Mouse (Mus musculus) kidney, embryonic 16.5 days (tissue): ENCODE data around the gene Ccdc84. TPM values are rescaled to one million over a fixed set of nuclear protein-coding genes. Genes with fewer than 3 reads are reported as not detected.
A peak's percentile ranks its signal among the peaks of the same experiment; 100 is the strongest.

Experiments
- ATAC-seq: fragments of 200-750 bp; cut with Nextera tagmentation; 2 replicates; pipeline ENCODE4 v1.8.0; 2017; ENCODE audit warnings: moderate TSS enrichment; ENCODE audit not compliant: low FRiP score, low TSS enrichment
- H3K27ac ChIP-seq: fragments of 300-500 bp; sonication (generic); 2 replicates; pipeline ENCODE4 v1.5.1; 2014; ENCODE audit warnings: low read length
- H3K27me3 ChIP-seq: fragments of 300-500 bp; sonication (generic); 2 replicates; pipeline ENCODE4 v1.6.1; 2014; ENCODE audit warnings: low read length, control low read depth, mixed read lengths; ENCODE audit not compliant: insufficient read depth
- H3K36me3 ChIP-seq: fragments of 300-500 bp; sonication (generic); 2 replicates; pipeline ENCODE4 v1.6.1; 2014; ENCODE audit warnings: low read length, control low read depth, mixed read lengths; ENCODE audit not compliant: insufficient read depth
- H3K4me1 ChIP-seq: fragments of 300-500 bp; sonication (generic); 2 replicates; pipeline ENCODE4 v1.6.1; 2014; ENCODE audit warnings: low read length, control low read depth, mixed read lengths; ENCODE audit not compliant: insufficient read depth
- H3K4me2 ChIP-seq: fragments of 300-500 bp; sonication (generic); replicated peaks from 2 replicates; pipeline ENCODE4 v1.6.1; 2014; ENCODE audit warnings: low read depth, low read length
- H3K4me3 ChIP-seq: fragments of 300-500 bp; sonication (generic); 2 replicates; pipeline ENCODE4 v1.5.1; 2014; ENCODE audit warnings: mild to moderate bottlenecking, low read length
- H3K9ac ChIP-seq: fragments of 300-500 bp; sonication (generic); replicated peaks from 2 replicates; pipeline ENCODE4 v1.6.1; 2014; ENCODE audit warnings: low read length
- H3K9me3 ChIP-seq: fragments of 300-500 bp; sonication (generic); 2 replicates; pipeline ENCODE4 v1.6.1; 2016; ENCODE audit warnings: low read length, control low read depth
- WGBS: fragments of 180-500 bp; shearing (Covaris S2); extraction: QIAGEN DNeasy Blood & Tissue Kit; methylation state at CpG from one replicate; pipeline ENCODE4 v1.1.7; 2014; 5-methylcytosine and 5-hydroxymethylcytosine counted together
- polyA plus RNA-seq: library from polyadenylated mRNA; unstranded; fragments of >200 nt; fragmentation: Nextera tagmentation; extraction: Ambion mirVana; gene quantifications from 2 replicates; pipeline ENCODE4 v1.2.1, GENCODE M21; 2015

The Ccdc84 gene
- polyA plus RNA-seq, 1 experiment from 2014 or later = 26.0 TPM

DNA sequence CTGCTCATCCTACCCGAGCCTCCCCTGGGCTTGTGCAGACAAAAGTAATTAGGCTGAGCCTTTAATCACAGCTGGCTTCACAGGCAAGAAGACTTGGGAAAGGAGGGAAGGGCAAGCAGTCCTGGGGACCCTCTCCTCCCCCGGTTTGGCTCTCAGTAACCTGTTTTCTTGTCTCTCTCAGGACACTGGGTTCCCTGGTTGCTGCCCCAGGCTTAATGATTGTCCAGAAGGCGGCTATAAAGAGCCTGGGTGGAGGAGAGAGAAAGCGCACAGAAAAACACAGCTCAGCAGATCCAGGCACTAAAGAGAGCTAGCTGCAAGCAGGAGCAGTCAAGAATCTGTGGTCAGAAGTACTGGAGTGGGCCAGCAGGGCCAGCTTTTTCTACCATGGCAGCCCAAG is 20.3 kb downstream of the Ccdc84 start:
- H3K9me3 ChIP-seq = no peaks in the 10 kb centered on the region
- WGBS = 3% methylated on average over 4 of the region's 4 CpGs
- H3K9ac ChIP-seq = peak overlapping the region; percentile 58
- H3K4me1 ChIP-seq = peaks cover 32% of the 10 kb centered on the region; the same call in 1 of the 2 replicates
- H3K27ac ChIP-seq = peak overlapping the region; percentile 90
- H3K36me3 ChIP-seq = peaks cover 23% of the 10 kb centered on the region
- ATAC-seq = peak; percentile 14
- H3K27me3 ChIP-seq = no peaks in the 10 kb centered on the region
- H3K4me3 ChIP-seq = peak overlapping the region; percentile 78
- H3K4me2 ChIP-seq = peak overlapping the region; percentile 83

DNA sequence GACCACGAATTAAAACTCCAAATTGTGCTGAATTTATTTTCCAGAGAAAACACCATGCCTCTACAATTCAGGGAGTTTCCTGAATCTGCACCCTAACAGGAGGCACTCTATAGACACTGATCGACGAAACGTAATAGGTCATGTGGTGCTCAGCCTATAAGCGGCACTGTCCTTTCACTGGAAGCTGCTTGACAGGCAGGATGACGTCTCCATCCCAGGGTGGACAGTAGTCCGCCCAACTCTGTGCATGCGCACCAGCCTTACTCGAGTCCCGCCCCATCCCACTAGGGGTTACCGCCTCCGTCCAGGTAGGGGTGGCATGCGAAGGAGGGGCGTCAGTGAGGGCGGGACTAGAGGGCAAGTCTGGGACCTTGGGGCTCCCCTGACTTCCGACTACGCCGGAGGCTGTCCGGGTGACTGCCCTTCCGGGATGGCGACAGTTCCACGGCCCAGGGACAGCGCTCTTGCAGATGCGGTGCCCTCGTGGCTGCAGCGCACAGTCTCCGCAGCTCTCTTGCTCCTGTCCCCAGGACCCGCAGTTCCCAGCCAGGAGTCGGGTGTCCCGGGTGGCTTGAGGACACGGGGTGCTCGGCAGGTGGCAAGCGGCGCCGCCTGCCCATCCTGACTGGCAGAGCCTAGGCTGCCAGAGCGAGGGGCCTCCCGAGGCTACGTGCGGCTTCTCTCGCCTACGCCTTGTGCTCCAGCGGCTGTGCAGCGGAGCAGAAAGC is 21.5 kb downstream of the Ccdc84 start, which contains the start of gene Slc37a4:
TSS of gene Slc37a4 (plus strand) at position 169 of the 728 bp plus-strand sequence.
- Histone ChIP-seq H3K4me1 (peaks cover 32% of the 10 kb centered on the region; the same call in 1 of the 2 replicates), H3K27ac (peak within 1 kb of the TSS; percentile 90), H3K27me3 (no peaks in the 10 kb centered on the region), H3K9ac (peak within 1 kb of the TSS; percentile 81), H3K36me3 (peaks cover 21% of the 10 kb centered on the region; the same call in 1 of the 2 replicates), H3K9me3 (no peaks in the 10 kb centered on the region), H3K4me2 (peak within 1 kb of the TSS; percentile 83), H3K4me3 (peak within 1 kb of the TSS; percentile 78)
- ATAC-seq = peak; percentile 98
- under 1% methylated on average over 43 of the region's 43 CpGs for WGBS

DNA sequence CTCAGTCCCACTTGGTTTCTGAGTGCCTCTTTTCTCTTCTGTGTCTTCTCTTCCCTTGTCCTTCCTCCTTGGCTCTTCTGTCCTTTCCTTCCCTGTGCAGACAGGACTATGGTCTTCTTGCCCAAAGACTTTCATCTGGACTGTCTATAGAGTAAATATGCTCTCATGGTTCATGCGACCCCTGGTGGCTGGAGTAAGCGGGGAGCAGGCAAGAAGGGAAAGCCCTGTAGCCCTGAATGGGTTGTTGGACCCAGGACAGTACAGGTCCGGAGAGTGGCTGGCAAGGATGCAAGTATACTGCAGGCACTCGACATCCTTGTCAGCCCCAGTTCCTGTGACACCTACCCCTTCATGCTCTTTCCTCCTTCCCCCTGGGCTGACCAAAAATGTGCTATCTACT is 26.9 kb downstream of the Ccdc84 start:
- H3K9ac ChIP-seq = no peak overlapping the region
- H3K9me3 ChIP-seq = no peaks in the 10 kb centered on the region
- 43% methylated on average over 4 of the region's 4 CpGs for WGBS
- H3K4me2 ChIP-seq = no peak overlapping the region
- no peak overlapping the region for H3K4me3 ChIP-seq
- peaks cover 4% of the 10 kb centered on the region; the same call in 1 of the 2 replicates for H3K4me1 ChIP-seq
- peaks cover 53% of the 10 kb centered on the region for H3K36me3 ChIP-seq
- no peaks in the 10 kb centered on the region for H3K27me3 ChIP-seq
- H3K27ac ChIP-seq = no peak overlapping the region
- peak; percentile 58; the same call in 1 of the 2 replicates for ATAC-seq

DNA sequence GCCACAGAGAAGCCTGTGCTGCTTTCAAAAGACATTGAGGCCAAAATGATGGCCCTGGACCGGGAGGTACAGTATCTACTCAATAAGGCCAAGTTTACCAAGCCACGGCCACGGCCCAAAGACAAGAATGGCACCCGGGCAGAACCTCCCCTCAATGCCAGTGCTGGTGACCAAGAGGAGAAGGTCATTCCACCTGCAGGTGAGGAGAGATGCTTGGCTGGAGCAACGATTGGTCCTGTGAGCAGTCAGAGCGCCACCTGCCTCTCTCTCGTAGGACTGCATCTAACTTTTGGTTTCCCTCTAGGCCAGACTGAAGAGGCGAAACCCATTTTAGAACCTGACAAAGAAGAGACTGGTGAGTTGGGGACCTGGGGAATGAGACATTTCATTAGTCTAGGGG is 29.1 kb downstream of the Ccdc84 start:
- Histone ChIP-seq H3K9ac (no peak overlapping the region), H3K9me3 (no peaks in the 10 kb centered on the region), H3K4me1 (no peaks in the 10 kb centered on the region), H3K27me3 (no peaks in the 10 kb centered on the region), H3K4me3 (no peak overlapping the region), H3K27ac (no peak overlapping the region), H3K36me3 (peaks cover 72% of the 10 kb centered on the region), H3K4me2 (no peak overlapping the region)
- ATAC-seq = no peak
- 66% methylated on average over 8 of the region's 8 CpGs for WGBS

DNA sequence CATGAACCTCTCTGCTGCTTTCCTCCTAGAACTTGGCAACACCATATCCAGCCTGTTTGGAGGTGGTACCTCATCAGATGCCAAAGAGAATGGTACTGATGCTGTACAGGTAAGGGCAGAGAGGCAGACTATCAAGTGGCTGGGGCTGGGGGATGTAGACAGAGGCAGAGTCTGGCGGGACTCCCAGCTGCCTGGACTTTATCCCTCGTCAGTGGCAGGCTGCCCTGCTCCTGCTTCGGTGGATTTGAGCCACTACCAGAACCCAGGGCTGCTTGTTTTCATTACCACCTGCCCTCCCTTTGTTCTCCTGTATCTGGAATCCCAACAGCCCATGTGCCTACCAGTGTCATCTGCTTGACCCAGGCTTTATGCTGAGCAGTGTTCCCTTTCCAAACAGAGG is 31.1 kb downstream of the Ccdc84 start:
- H3K4me2 ChIP-seq = no peak overlapping the region
- no peaks in the 10 kb centered on the region for H3K9me3 ChIP-seq
- 82% methylated on average over 3 of the region's 3 CpGs for WGBS
- no peak overlapping the region for H3K9ac ChIP-seq
- H3K36me3 ChIP-seq = peaks cover 85% of the 10 kb centered on the region
- H3K27me3 ChIP-seq = no peaks in the 10 kb centered on the region
- H3K4me1 ChIP-seq = no peaks in the 10 kb centered on the region
- H3K4me3 ChIP-seq = no peak overlapping the region
- ATAC-seq = no peak
- no peak overlapping the region for H3K27ac ChIP-seq

DNA sequence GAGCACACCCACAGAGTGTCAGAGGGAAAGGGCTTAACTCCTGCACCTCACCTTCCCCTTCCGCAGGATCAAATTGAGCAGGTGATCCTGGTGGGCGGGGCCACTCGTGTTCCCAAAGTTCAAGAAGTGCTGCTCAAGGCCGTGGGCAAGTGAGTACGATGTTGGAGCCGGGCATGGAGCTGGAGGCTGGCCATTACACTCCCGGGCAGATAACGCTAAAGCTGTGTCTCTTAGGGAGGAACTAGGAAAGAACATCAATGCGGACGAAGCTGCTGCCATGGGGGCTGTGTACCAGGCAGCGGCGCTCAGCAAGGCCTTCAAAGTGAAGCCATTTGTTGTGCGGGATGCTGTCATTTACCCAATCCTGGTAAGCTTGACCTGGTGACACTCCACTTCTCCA is 33.8 kb downstream of the Ccdc84 start:
- WGBS = 90% methylated on average over 13 of the region's 13 CpGs
- no peak overlapping the region for H3K9ac ChIP-seq
- ATAC-seq = no peak
- H3K27ac ChIP-seq = no peak overlapping the region
- no peak overlapping the region for H3K4me3 ChIP-seq
- peaks cover 82% of the 10 kb centered on the region for H3K36me3 ChIP-seq
- no peaks in the 10 kb centered on the region for H3K9me3 ChIP-seq
- H3K4me2 ChIP-seq = no peak overlapping the region
- H3K4me1 ChIP-seq = peaks cover 12% of the 10 kb centered on the region
- no peaks in the 10 kb centered on the region for H3K27me3 ChIP-seq

DNA sequence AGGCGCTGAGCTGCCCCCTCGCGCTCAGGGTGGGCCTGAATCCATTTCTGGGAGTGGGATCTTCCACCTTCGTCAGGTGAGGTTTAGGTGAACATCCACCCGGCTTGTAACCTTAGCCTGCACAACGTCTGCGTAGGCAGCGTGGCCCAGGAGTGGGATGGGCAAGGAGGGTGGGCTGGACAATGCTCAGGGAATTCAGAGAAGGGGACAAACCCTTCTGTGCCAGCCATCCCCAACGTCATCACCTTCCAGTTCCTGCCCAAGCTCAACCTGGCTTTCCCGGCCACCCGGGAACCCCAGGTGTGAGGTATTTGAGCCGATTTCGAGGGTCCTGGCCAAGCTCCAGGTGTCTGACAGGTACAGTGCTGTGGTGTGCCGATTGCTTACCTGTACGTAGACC is 38.5 kb downstream of the Ccdc84 start:
- Histone ChIP-seq H3K4me2 (peak overlapping the region; percentile 96), H3K9ac (peak overlapping the region; percentile 90), H3K27ac (peak overlapping the region; percentile 88), H3K9me3 (no peaks in the 10 kb centered on the region), H3K4me1 (peaks cover 17% of the 10 kb centered on the region), H3K4me3 (peak overlapping the region; percentile 87), H3K36me3 (peaks cover 39% of the 10 kb centered on the region), H3K27me3 (no peaks in the 10 kb centered on the region)
- ATAC-seq = peak; percentile 57
- 7% methylated on average over 15 of the region's 15 CpGs for WGBS

DNA sequence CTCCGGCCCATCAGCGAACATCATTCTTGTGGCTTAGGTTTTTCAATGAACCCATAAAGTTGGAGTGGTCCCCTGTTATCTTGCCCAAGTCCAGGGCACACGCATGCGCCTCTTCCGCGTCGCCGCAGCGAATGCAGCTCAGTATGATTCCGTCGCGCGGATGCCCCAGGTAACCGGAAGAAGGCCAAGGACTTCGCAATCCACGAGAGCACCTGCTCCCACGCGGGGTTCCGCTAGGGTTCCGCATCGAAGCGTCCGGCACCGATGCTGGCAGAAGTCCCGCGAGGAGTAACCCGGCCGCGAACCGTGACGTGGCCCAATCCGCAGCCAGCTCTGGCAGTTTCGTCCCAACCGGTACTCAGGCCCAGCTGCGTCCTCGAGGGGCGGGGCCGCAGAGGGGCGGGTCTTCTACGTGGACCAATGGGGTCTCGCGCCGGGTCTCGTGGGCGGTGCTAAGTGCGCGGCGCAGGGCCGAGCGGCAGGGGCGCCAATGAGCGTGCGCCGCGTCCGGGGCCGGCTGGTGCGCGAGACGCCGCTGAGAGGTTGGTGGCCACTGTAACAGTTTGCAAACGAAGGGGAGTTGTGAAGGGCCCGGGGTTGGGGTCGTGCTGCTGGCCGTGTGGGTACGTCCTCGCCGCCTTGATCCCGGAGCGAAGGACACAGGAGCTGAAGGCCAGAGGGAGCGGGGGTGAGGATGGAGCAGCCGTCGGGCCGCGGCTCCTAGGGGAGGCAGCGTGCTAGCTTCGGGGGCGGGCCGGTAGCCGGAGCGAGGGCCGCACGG is 39.1 kb downstream of the Ccdc84 start, which contains the start of gene Hyou1:
TSS of gene Hyou1 (plus strand) at position 437 of the 781 bp plus-strand sequence.
- under 1% methylated on average over 83 of the region's 83 CpGs for WGBS
- no peaks in the 10 kb centered on the region for H3K27me3 ChIP-seq
- peaks cover 17% of the 10 kb centered on the region for H3K4me1 ChIP-seq
- peak within 1 kb of the TSS; percentile 93 for H3K27ac ChIP-seq
- H3K36me3 ChIP-seq = peaks cover 33% of the 10 kb centered on the region
- H3K9ac ChIP-seq = peak within 1 kb of the TSS; percentile 90
- H3K9me3 ChIP-seq = no peaks in the 10 kb centered on the region
- ATAC-seq = peak; percentile 98
- H3K4me3 ChIP-seq = peak within 1 kb of the TSS; percentile 87
- peak within 1 kb of the TSS; percentile 96 for H3K4me2 ChIP-seq

DNA sequence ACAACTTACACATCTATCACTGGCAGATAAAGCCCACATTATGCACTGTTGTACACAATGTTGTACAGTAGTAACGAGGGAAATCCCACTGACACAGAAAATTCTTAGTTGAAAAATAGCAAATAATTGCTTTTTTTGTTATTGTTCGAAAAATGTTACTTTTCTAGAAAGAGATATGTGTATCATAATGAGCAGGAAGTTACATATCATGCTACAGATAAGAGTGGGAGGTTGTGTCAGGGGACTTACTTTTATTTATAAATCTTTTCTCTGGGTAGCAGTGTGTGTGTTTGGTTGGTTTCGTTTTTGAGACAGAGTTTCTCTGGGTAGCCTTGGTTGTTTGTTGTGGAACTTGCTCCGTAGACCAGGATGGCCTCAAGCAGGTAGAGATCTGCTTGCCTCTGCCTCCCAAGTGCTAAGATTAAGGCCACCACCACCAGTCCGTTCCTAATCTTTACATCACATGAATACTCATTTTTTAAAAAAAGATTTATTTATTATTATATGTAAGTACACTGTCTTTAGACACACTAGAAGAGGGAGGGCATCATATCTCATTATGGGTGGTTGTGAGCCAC is 40.1 kb downstream of the Ccdc84 start:
- peaks cover 24% of the 10 kb centered on the region for H3K36me3 ChIP-seq
- H3K9me3 ChIP-seq = no peaks in the 10 kb centered on the region
- WGBS = 88% methylated on average over 5 of the region's 5 CpGs
- ATAC-seq = no peak
- peak overlapping the region; percentile 87 for H3K9ac ChIP-seq
- peaks cover 17% of the 10 kb centered on the region for H3K4me1 ChIP-seq
- H3K4me2 ChIP-seq = peak overlapping the region; percentile 96
- no peak overlapping the region for H3K27ac ChIP-seq
- H3K27me3 ChIP-seq = no peaks in the 10 kb centered on the region
- peak overlapping the region; percentile 87 for H3K4me3 ChIP-seq
